Mouse (Mus musculus): ENCODE data around the gene Rpl35.

Rpl35 gene

GRCm38 (mm10) chr2:39005574-39006079, at the start of gene Rpl35:
Rpl35 (minus strand) TSS chr2:39005624.
- peak; percentile 86 for DNase-seq (ENCODE audit: low read depth, low spot score)

- no peak for DNase-seq (ENCODE audit: low read depth, low spot score)
Measured at GRCm38 (mm10) chr2:39048515-39048914, 43.1 kb upstream of the Rpl35 start.

- no peak for DNase-seq (ENCODE audit: low read depth, low spot score)
Measured at GRCm38 (mm10) chr2:39040215-39040614, 34.8 kb upstream of the Rpl35 start.

GRCm38 (mm10) chr2:39031611-39032010, 26.2 kb upstream of the Rpl35 start:
- DNase-seq (ENCODE audit: low read depth, low spot score), result no peak

- no peak for DNase-seq (ENCODE audit: low read depth, low spot score)
Measured at GRCm38 (mm10) chr2:39020004-39020403, 14.6 kb upstream of the Rpl35 start.

GRCm38 (mm10) chr2:39016581-39016980, 11.2 kb upstream of the Rpl35 start:
- DNase-seq (ENCODE audit: low read depth, low spot score), result peak; percentile 49

GRCm38 (mm10) chr2:39012768-39013279, 7.4 kb upstream of the Rpl35 start:
- DNase-seq (ENCODE audit: low read depth, low spot score), result no peak

- no peak for DNase-seq (ENCODE audit: low read depth, low spot score)
Measured at GRCm38 (mm10) chr2:39011971-39012370, 6.5 kb upstream of the Rpl35 start.

GRCm38 (mm10) chr2:39011264-39011663, 5.8 kb upstream of the Rpl35 start:
- DNase-seq (ENCODE audit: low read depth, low spot score), result peak; percentile 86

- DNase-seq (ENCODE audit: low read depth, low spot score), result peak; percentile 59
Measured at GRCm38 (mm10) chr2:39010144-39010543, 4.7 kb upstream of the Rpl35 start.

GRCm38 (mm10) chr2:39008954-39009365, 3.5 kb upstream of the Rpl35 start:
- peak; percentile 92 for DNase-seq (ENCODE audit: low read depth, low spot score)

- DNase-seq (ENCODE audit: low read depth, low spot score), result no peak
Measured at GRCm38 (mm10) chr2:39008350-39008851, 3.0 kb upstream of the Rpl35 start.

- peak; percentile 96 for DNase-seq (ENCODE audit: low read depth, low spot score)
Measured at GRCm38 (mm10) chr2:39007865-39008264, 2.4 kb upstream of the Rpl35 start.

- DNase-seq (ENCODE audit: low read depth, low spot score), result peak; percentile 69
Measured at GRCm38 (mm10) chr2:39006149-39006730, 816 bp upstream of the Rpl35 start.

- peak; percentile 95 for DNase-seq (ENCODE audit: low read depth, low spot score)
Measured at GRCm38 (mm10) chr2:39004880-39005435, 466 bp downstream of the Rpl35 start, which contains the start of gene Arpc5l. Arpc5l (plus strand) TSS chr2:39005348.

- no peak for DNase-seq (ENCODE audit: low read depth, low spot score)
Measured at GRCm38 (mm10) chr2:39004372-39004771, 1.1 kb downstream of the Rpl35 start.

GRCm38 (mm10) chr2:39003512-39003911, 1.9 kb downstream of the Rpl35 start:
- no peak for DNase-seq (ENCODE audit: low read depth, low spot score)

- no peak for DNase-seq (ENCODE audit: low read depth, low spot score)
Measured at GRCm38 (mm10) chr2:39003106-39003505, 2.3 kb downstream of the Rpl35 start.

- no peak for DNase-seq (ENCODE audit: low read depth, low spot score)
Measured at GRCm38 (mm10) chr2:39001866-39002265, 3.6 kb downstream of the Rpl35 start.

GRCm38 (mm10) chr2:39000587-39000919, 4.9 kb downstream of the Rpl35 start:
- no peak for DNase-seq (ENCODE audit: low read depth, low spot score)

GRCm38 (mm10) chr2:38999910-39000586, 5.4 kb downstream of the Rpl35 start:
- peak; percentile 29 for DNase-seq (ENCODE audit: low read depth, low spot score)

- DNase-seq (ENCODE audit: low read depth, low spot score), result peak; percentile 41
Measured at GRCm38 (mm10) chr2:38999381-38999780, 6.0 kb downstream of the Rpl35 start.

Measured in A20 (cell line).